Mouse (Mus musculus): ENCODE results near the gene Gm10024. TPM values are rescaled to one million over a fixed set of nuclear protein-coding genes. Genes with fewer than 3 reads are reported as not detected.
"Not testable (repeated sequence)": the region's sequence is repeated elsewhere in the genome, so short reads cannot be mapped to it uniquely, and the experiment has no call there.

Gm10024 gene
- polyA plus RNA-seq (2012; rRNA removed), result not detected in 2 replicates

- not testable (repeated sequence) for DNase-seq (ENCODE audit: extremely low spot score in 1 of 2, low spot score in 1 of 2)
Observed at GRCm38 (mm10) chr10:77711157-77711556, at the start of gene Gm10024. Gene Gm10024 (plus strand): TSS chr10:77711457.

DNA sequence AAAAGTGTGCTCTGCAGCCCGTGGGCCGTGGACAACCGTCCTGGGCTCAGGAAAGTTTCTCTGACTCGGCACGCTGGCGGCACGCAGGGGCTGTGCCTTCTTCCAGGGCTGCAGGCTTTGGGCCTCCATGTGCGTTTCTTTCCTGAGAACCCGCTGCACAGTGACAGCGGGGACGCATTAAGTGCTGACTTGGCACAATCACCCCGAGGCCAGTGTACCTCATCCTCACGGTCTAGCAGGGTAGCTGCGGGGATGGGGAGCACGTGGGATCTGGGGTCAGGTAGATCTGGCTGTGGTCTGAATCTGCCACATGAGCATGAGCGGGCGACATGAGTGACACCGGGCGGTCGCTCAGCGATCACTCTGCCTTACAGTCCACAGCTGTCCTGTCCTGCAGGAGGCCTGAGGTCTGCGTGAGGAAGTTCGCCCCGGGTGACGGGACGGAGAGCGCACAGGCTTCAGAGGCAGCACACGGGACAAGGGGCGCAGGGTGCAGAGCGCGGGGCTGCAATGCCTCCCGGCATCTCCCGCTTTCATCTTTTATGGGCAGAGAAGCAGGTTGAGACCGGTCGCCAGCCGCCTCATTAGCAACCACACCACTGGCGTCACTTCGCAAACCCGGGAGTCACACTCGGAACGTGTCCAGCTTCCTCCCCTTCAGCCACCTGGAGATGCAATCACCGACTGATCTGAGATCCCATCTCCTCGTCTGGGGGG, 47.1 kb upstream of the Gm10024 start:
- DNase-seq (ENCODE audit: extremely low spot score in 1 of 2, low spot score in 1 of 2), result no peak

DNA sequence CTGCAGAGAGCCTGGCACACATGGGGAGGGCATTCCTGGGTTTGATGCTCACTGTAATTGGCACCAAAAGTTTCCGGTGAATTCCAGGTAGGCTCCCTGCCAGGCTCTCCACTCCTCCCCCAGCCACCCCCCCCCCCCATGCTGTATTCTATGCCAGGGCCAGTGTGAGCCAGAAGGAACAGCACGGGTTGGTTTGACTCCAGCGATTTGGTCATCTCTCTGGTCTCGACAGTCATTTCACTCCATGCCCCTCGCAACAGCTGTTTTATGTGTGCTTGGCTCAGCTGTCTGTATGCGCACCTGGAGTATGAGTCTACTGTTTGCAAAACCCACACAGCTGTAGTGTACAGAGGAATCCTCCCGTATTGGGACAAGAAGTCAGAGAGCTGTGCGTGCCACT, 44.9 kb upstream of the Gm10024 start:
- DNase-seq (ENCODE audit: extremely low spot score in 1 of 2, low spot score in 1 of 2), result no peak

DNA sequence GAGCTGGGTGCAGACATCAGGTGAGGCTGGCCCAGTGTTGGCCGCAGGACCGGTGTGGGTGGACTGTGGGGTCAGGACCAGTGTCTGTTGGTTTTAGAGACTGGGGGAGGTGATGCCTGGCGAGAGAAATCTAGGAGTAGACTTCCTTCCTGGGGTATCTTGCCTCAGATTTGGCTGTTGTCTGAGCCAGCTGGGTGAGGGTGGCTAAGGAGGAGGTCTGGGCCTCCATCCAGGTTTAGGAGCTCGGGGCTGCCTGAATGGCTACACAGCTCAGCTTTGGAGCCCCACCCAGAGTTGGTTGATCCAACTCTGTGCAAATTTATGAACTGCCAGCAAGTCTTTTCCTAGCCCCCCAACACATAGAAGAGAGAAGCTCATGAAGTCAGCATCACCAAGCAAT, 43.9 kb upstream of the Gm10024 start:
- peak in 1 of 2 experiments; percentile 47 for DNase-seq (ENCODE audit: extremely low spot score in 1 of 2, low spot score in 1 of 2)

GRCm38 (mm10) chr10:77670710-77671109, 40.5 kb upstream of the Gm10024 start:
- DNase-seq (ENCODE audit: extremely low spot score in 1 of 2, low spot score in 1 of 2), result no peak

DNA sequence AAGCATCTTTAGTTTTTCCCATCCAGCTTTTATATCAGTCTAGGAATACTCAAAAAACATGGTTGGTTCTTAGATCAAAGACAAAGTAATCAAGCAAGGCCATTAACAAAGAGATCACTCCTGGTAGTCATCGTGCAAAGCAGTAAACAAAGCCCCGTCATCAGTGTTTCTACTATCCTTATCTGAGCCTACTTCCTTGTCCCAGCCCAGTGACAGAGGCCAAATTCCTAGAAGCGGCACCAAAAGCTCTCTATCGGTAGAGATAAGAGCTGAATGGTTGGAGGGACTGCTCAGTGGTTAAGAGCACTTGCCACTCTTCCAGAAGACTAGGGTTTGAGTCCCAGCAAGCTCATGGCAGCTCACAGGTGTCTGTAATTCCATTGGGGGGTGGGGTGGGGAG, 39.7 kb upstream of the Gm10024 start:
- DNase-seq (ENCODE audit: extremely low spot score in 1 of 2, low spot score in 1 of 2), result no peak

DNA sequence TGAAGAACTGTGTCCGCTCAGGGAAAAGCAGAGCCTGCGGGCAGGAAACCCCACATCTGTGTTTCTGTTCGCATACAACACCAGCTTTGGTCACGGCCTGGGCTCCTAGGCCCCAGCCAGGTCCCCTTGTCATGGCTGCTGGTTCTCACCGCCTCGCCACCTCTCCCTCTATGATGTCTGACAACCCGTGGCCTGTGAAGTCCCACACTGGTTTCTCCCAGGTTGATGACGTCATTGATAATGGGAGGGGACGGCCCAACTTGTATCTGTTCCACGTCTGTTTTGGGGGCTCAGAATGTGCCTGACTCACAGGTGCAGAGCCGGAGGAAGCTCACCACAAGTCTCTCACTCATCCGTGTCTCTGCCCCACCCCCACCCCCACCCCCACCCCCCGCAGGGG, 37.5 kb upstream of the Gm10024 start:
- no peak for DNase-seq (ENCODE audit: extremely low spot score in 1 of 2, low spot score in 1 of 2)

GRCm38 (mm10) chr10:77677562-77677961, 33.7 kb upstream of the Gm10024 start:
- no peak for DNase-seq (ENCODE audit: extremely low spot score in 1 of 2, low spot score in 1 of 2)

DNA sequence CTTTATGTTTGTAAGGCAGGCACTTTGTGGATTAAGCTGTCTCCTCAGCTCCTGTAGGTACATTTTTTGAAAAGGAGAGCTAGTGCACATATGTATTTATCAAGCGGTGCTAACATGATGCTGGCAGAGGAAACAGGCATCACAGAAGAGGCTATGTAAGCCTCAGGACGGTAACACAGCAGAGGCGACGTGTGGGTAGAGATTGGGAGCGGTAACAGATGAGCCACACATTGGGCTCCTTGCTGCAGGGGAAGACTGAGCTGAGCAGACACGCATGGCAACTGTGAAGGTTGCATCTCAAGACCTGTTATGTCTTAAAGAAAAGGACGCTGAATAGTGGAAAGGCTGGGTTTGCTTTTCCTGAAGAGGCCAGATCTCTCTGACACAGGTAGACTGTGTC, 28.3 kb upstream of the Gm10024 start:
- DNase-seq (ENCODE audit: extremely low spot score in 1 of 2, low spot score in 1 of 2), result peak in 1 of 2 experiments; percentile 46

GRCm38 (mm10) chr10:77684181-77684580, 27.1 kb upstream of the Gm10024 start:
- no peak for DNase-seq (ENCODE audit: extremely low spot score in 1 of 2, low spot score in 1 of 2)

GRCm38 (mm10) chr10:77685895-77686664, 25.2 kb upstream of the Gm10024 start, which contains the start of gene Tspear:
Gene Tspear (plus strand): TSS chr10:77686569.
- DNase-seq (ENCODE audit: extremely low spot score in 1 of 2, low spot score in 1 of 2), result no peak

- no peak for DNase-seq (ENCODE audit: extremely low spot score in 1 of 2, low spot score in 1 of 2)
Observed at GRCm38 (mm10) chr10:77687021-77687420, 24.2 kb upstream of the Gm10024 start.

GRCm38 (mm10) chr10:77690356-77690807, 20.9 kb upstream of the Gm10024 start, which contains the start of gene Gm19402:
Gene Gm19402 (minus strand): TSS chr10:77690757.
- not testable (repeated sequence) for DNase-seq (ENCODE audit: extremely low spot score in 1 of 2, low spot score in 1 of 2)

DNA sequence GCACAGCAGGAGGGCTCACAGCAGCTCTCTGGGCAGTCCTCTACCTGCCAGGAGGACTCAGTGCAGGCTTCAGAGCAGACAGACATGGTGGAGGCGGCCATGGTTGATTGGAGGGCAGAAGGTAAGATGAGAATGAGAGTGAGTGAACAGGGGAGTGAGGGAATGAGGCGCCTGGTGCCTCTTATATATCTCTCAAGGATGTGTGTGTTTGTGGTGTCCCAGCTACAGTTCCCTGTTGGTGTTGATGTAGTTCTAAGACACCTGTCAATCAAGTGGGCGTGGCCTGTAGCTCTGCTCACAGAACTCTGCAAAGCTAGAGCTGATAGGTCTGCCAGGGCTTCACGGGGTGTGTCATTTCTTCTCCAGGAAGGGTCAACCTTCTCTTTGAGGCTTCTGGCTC, 14.1 kb upstream of the Gm10024 start, which contains the start of gene Gm9508:
Gm9508 (minus strand) TSS at position 101 of the 400 bp plus-strand sequence.
- DNase-seq (ENCODE audit: extremely low spot score in 1 of 2, low spot score in 1 of 2), result no peak

GRCm38 (mm10) chr10:77706326-77706725, 4.9 kb upstream of the Gm10024 start, which contains the start of gene Gm10272:
Gene Gm10272 (plus strand): TSS chr10:77706626.
- DNase-seq (ENCODE audit: extremely low spot score in 1 of 2, low spot score in 1 of 2), result no peak

DNA sequence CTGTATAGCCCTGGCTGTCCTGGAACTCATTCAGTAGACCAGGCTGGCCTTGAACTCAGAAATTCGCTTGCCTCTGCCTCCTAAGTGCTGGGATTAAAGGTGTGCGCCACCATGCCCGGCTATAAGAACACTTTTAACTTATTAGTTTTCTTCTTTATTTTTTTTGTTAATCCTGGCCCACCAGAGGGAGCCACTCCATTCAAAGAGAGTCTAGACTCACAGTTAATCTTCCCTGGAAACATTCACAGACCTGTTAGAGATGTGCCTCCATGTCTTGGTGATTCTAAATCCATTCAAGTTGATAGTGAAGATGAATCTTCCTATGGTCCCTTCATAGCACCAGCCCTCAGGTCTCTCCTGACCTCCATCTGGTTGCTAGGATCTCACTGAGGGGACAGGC, 1.4 kb upstream of the Gm10024 start:
- DNase-seq (ENCODE audit: extremely low spot score in 1 of 2, low spot score in 1 of 2), result no peak

DNA sequence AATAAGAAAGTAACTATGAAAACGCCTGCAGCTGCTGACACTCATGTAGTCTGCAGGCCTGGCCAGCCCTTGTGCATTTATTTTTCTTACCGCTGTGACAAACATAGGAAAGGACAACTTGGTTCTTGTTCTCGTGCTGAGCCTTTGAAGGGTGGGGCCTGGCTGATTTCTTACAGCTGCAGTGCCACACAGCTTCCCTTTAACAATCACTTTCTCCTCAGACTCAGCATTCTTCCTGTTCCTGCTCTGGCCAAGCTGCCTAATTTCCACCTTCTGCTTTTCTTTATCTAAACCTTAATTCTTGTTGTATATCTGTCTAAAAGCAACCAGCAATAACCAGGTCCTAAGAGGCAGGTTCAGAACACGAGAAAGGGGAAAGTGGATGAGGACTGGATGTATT, 2.5 kb downstream of the Gm10024 start:
- DNase-seq (ENCODE audit: extremely low spot score in 1 of 2, low spot score in 1 of 2), result no peak

- no peak for DNase-seq (ENCODE audit: extremely low spot score in 1 of 2, low spot score in 1 of 2)
Observed at GRCm38 (mm10) chr10:77715507-77715906, 4.2 kb downstream of the Gm10024 start, which contains the start of gene Gm10142. Gene Gm10142 (plus strand): TSS chr10:77715807.

DNA sequence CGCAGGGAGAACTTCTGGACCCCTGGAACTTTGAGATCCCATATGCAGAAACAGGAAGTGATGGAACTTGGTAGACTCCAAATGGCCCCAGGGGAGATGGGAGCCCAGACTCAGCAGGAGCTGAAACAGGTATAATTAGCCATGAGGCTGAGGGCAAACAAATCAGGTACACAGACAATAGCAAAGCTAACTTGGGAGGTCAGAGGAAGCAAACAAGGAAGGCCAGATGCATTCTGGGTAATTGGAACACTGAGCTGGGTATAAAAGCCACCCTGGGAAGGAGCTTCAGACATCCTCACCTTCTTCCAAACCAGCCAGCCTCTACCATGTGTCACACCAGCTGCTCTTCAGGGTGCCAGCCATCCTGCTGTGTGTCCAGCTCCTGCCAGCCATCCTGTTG, 9.0 kb downstream of the Gm10024 start, which contains the start of gene Krtap12-1:
Krtap12-1 (plus strand) TSS at position 301 of the 400 bp plus-strand sequence.
- DNase-seq (ENCODE audit: extremely low spot score in 1 of 2, low spot score in 1 of 2), result not testable (repeated sequence)

DNA sequence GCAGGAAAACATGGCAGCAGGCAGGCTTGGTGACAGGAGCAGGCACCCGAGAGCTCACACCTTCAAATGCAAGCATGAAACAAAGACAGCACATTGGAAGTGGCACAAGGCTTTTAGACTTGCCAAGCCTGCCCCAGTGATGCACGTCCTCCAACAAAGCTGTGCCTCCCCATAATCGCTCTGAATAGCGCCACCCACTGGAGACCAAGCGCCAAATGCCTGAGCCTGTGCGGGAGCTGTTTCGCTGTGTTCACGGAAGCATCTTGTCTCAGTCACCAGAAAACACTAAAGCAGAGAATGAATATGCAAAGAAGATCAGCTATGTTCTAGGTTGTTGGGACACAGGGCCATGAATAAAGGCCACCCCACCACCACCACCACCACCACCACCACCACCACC, 13.6 kb downstream of the Gm10024 start:
- DNase-seq (ENCODE audit: extremely low spot score in 1 of 2, low spot score in 1 of 2), result no peak

DNA sequence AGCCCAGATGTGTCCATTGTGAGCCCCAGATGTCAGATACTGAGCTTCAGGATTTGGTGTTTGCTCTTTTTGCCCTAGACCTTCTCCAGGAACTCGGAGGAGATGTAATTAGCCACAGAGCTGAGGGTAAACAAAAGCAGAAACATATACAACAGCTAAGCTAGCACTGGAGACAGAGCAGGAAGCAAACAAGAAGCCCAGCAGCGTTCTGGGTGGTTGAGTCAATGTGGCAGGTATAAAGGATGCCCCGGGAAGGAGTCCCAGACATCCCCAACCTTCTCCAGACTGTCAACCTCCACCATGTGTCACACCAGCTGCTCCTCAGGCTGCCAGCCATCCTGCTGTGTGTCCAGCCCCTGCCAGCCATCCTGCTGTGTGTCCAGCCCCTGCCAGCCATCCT, 14.9 kb downstream of the Gm10024 start, which contains the start of gene Gm10100:
Gm10100 (plus strand) TSS at position 301 of the 400 bp plus-strand sequence.
- no peak for DNase-seq (ENCODE audit: extremely low spot score in 1 of 2, low spot score in 1 of 2)
